23 mouse cellular contexts compared by ENCODE assay signal in genomic region chr13:56336982-56337381, GRCm38 (mm10). TPM values are rescaled to one million over a fixed set of nuclear protein-coding genes. Genes with fewer than 3 reads are reported as not detected.
A peak's percentile ranks its signal among the peaks of the same experiment; 100 is the strongest.
DNase-seq lines count a peak whose midpoint lies in the region; ATAC-seq and TF ChIP-seq lines count a peak whose summit lies in the region.
"Had no signal": no experiment of that assay in that cellular context is flagged by ENCODE, and none has a peak within 500 bp of the region (broad histone marks: within the 10 kb centered on the region; RNA-seq: fewer than 3 reads in every experiment).

No protein-coding gene starts in this region.

- no peak for ATAC-seq in embryonic facial prominence, embryonic 13.5 days (ENCODE audit: insufficient number of reproducible peaks, insufficient read depth, low FRiP score, low TSS enrichment, low read depth)
- ATAC-seq in heart, embryonic 11.5 days (replicated peaks; ENCODE audit: insufficient number of reproducible peaks, low FRiP score, low TSS enrichment) = no peak
- ATAC-seq in midbrain, embryonic 16.5 days = peak; percentile 72; the same call in 1 of the 2 replicates
- ATAC-seq in midbrain, embryonic 11.5 days (ENCODE audit: low FRiP score) = no peak
- peak; percentile 47; the same call in 1 of the 2 replicates for ATAC-seq in heart, postnatal 0 days (ENCODE audit: insufficient read depth, low read depth)
- no peak for ATAC-seq in megakaryocyte, adult 5-6 weeks (ENCODE audit: poor library complexity, severe bottlenecking)

- H3K27ac ChIP-seq in embryonic facial prominence, embryonic 13.5 days = peak overlapping the region; percentile 5; the same call in 1 of the 2 replicates
- no peak overlapping the region for H3K27ac ChIP-seq in embryonic facial prominence, embryonic 10.5 days (replicated peaks)
- no peak overlapping the region for H3K27ac ChIP-seq in heart, embryonic 11.5 days (ENCODE audit: low read depth, low read length)
- peak overlapping the region; percentile 38; the same call in 1 of the 2 replicates for H3K27ac ChIP-seq in midbrain, embryonic 16.5 days (ENCODE audit: low read length)
- no peak overlapping the region for H3K27ac ChIP-seq in midbrain, embryonic 11.5 days (ENCODE audit: low read depth, low read length)
- H3K27ac ChIP-seq in heart, postnatal 0 days (ENCODE audit: low read depth) = 0 out of 2 replicates have a peak overlapping the region, but pooled peaks have one; percentile 16
- H3K27ac ChIP-seq: hindbrain, embryonic 10.5 days; layer of hippocampus, adult 2 months; limb, embryonic 13.5 days; liver, embryonic 13.5 days had no signal

- DNase-seq in embryonic facial prominence, embryonic 10.5 days (ENCODE audit: low spot score) = no peak
- no peak for DNase-seq in heart, adult 8-10 months (ENCODE audit: low spot score)
- DNase-seq in midbrain, embryonic 11.5 days (ENCODE audit: low spot score, missing footprints) = no peak
- DNase-seq in heart, postnatal 0 days (ENCODE audit: low spot score) = peak; percentile 29
- DNase-seq: adrenal gland, adult 2 months; cerebellum, adult 9-10 months; gastrocnemius, postnatal 14 days; kidney, adult 2 months; kidney, postnatal 14 days; layer of hippocampus, postnatal 36 days; liver, embryonic 13.5 days; lung, embryonic 14.5 days; lung, postnatal 36 days; thymus, postnatal 14 days had no signal

- no peak for TF ChIP-seq CTCF in heart, postnatal 0 days (IDR thresholded peaks at IDR 0.05; ENCODE audit: low read depth)

- H3K27me3 ChIP-seq in embryonic facial prominence, embryonic 13.5 days = no peaks in the 10 kb centered on the region
- H3K27me3 ChIP-seq in embryonic facial prominence, embryonic 10.5 days (replicated peaks; ENCODE audit: low read depth, poor library complexity, severe bottlenecking) = 0 out of 2 replicates have a peak, but pooled peaks cover 9% of the 10 kb centered on the region
- H3K27me3 ChIP-seq in heart, embryonic 11.5 days (ENCODE audit: control insufficient read depth, insufficient read depth, low read length) = no peaks in the 10 kb centered on the region
- no peaks in the 10 kb centered on the region; the same call in 1 of the 2 replicates for H3K27me3 ChIP-seq in midbrain, embryonic 16.5 days (ENCODE audit: control insufficient read depth, insufficient read depth, low read depth, low read length)
- peaks cover 5% of the 10 kb centered on the region for H3K27me3 ChIP-seq in midbrain, embryonic 11.5 days (ENCODE audit: control insufficient read depth, insufficient read depth, low read length)
- H3K27me3 ChIP-seq in heart, postnatal 0 days (ENCODE audit: control insufficient read depth, insufficient read depth, low read length) = no peaks in the 10 kb centered on the region
- H3K27me3 ChIP-seq: limb, embryonic 13.5 days; liver, embryonic 13.5 days had no signal

- TF ChIP-seq EP300 in heart, postnatal 0 days (IDR thresholded peaks at IDR 0.05; ENCODE audit: low read depth) = no peak

- WGBS in embryonic facial prominence, embryonic 13.5 days = 21% methylated on average over 8 of the region's 8 CpGs
- WGBS in embryonic facial prominence, embryonic 10.5 days = 48% methylated on average over 8 of the region's 8 CpGs
- 30% methylated on average over 8 of the region's 8 CpGs for WGBS in heart, embryonic 11.5 days (ENCODE audit: insufficient replicate concordance)
- WGBS in midbrain, embryonic 16.5 days = 24% methylated on average over 8 of the region's 8 CpGs
- 54% methylated on average over 8 of the region's 8 CpGs for WGBS in midbrain, embryonic 11.5 days
- 16% methylated on average over 8 of the region's 8 CpGs for WGBS in heart, postnatal 0 days

- H3K9me3 ChIP-seq in embryonic facial prominence, embryonic 13.5 days = no peaks in the 10 kb centered on the region
- no peaks in the 10 kb centered on the region for H3K9me3 ChIP-seq in embryonic facial prominence, embryonic 10.5 days
- H3K9me3 ChIP-seq in heart, embryonic 11.5 days (replicated peaks; ENCODE audit: control insufficient read depth, low read length) = no peaks in the 10 kb centered on the region
- H3K9me3 ChIP-seq in midbrain, embryonic 16.5 days (replicated peaks; ENCODE audit: control insufficient read depth, low read length, poor library complexity, severe bottlenecking) = no peaks in the 10 kb centered on the region
- no peaks in the 10 kb centered on the region for H3K9me3 ChIP-seq in midbrain, embryonic 11.5 days (ENCODE audit: control insufficient read depth, low read length)
- no peaks in the 10 kb centered on the region for H3K9me3 ChIP-seq in heart, postnatal 0 days (replicated peaks; ENCODE audit: control insufficient read depth, low read length)
- H3K9me3 ChIP-seq: hindbrain, embryonic 10.5 days; limb, embryonic 13.5 days; liver, embryonic 13.5 days had no signal

- H3K4me1 ChIP-seq in embryonic facial prominence, embryonic 13.5 days = peaks cover 53% of the 10 kb centered on the region
- peaks cover 13% of the 10 kb centered on the region for H3K4me1 ChIP-seq in embryonic facial prominence, embryonic 10.5 days
- H3K4me1 ChIP-seq in heart, embryonic 11.5 days (ENCODE audit: control insufficient read depth, insufficient read depth, low read length) = no peaks in the 10 kb centered on the region
- peaks cover 6% of the 10 kb centered on the region; the same call in 1 of the 2 replicates for H3K4me1 ChIP-seq in midbrain, embryonic 16.5 days (ENCODE audit: control insufficient read depth, insufficient read depth, low read length)
- H3K4me1 ChIP-seq in midbrain, embryonic 11.5 days (ENCODE audit: control insufficient read depth, insufficient read depth, low read length) = peaks cover 3% of the 10 kb centered on the region; the same call in 1 of the 2 replicates
- peaks cover 10% of the 10 kb centered on the region for H3K4me1 ChIP-seq in heart, postnatal 0 days (ENCODE audit: control insufficient read depth, insufficient read depth)
- H3K4me1 ChIP-seq: liver, embryonic 13.5 days had no signal

- no peak overlapping the region for H3K4me2 ChIP-seq in embryonic facial prominence, embryonic 13.5 days
- peak overlapping the region; percentile 27; the same call in 1 of the 2 replicates for H3K4me2 ChIP-seq in heart, embryonic 11.5 days
- H3K4me2 ChIP-seq in midbrain, embryonic 16.5 days (ENCODE audit: low read length) = no peak overlapping the region
- H3K4me2 ChIP-seq in midbrain, embryonic 11.5 days = no peak overlapping the region
- peak overlapping the region; percentile 17; the same call in 1 of the 2 replicates for H3K4me2 ChIP-seq in heart, postnatal 0 days (ENCODE audit: low read depth, low read length)
- H3K4me2 ChIP-seq: limb, embryonic 13.5 days; liver, embryonic 13.5 days; lung, embryonic 14.5 days had no signal

- no peaks in the 10 kb centered on the region for H3K36me3 ChIP-seq in embryonic facial prominence, embryonic 13.5 days
- H3K36me3 ChIP-seq in embryonic facial prominence, embryonic 10.5 days (replicated peaks) = no peaks in the 10 kb centered on the region
- no peaks in the 10 kb centered on the region for H3K36me3 ChIP-seq in heart, embryonic 11.5 days (ENCODE audit: control insufficient read depth, insufficient read depth, low read length)
- H3K36me3 ChIP-seq in midbrain, embryonic 16.5 days (ENCODE audit: control insufficient read depth, insufficient read depth, low read length) = no peaks in the 10 kb centered on the region
- H3K36me3 ChIP-seq in midbrain, embryonic 11.5 days (ENCODE audit: control insufficient read depth, insufficient read depth, low read length) = no peaks in the 10 kb centered on the region
- no peaks in the 10 kb centered on the region for H3K36me3 ChIP-seq in heart, postnatal 0 days (replicated peaks; ENCODE audit: control insufficient read depth, insufficient read depth, low read length)
- H3K36me3 ChIP-seq: hindbrain, embryonic 10.5 days; limb, embryonic 13.5 days; liver, embryonic 13.5 days had no signal

- H3K9ac ChIP-seq in embryonic facial prominence, embryonic 13.5 days = no peak overlapping the region
- H3K9ac ChIP-seq in heart, embryonic 11.5 days (ENCODE audit: low read depth, low read length) = no peak overlapping the region
- H3K9ac ChIP-seq in midbrain, embryonic 16.5 days (ENCODE audit: low read depth, low read length) = no peak overlapping the region; the same call in 1 of the 2 replicates
- no peak overlapping the region for H3K9ac ChIP-seq in midbrain, embryonic 11.5 days (ENCODE audit: low read length)
- no peak overlapping the region for H3K9ac ChIP-seq in heart, postnatal 0 days (replicated peaks; ENCODE audit: low read depth, low read length)
- H3K9ac ChIP-seq: limb, embryonic 13.5 days; liver, embryonic 13.5 days; lung, embryonic 14.5 days had no signal

- H3K4me3 ChIP-seq in embryonic facial prominence, embryonic 13.5 days = no peak overlapping the region
- no peak overlapping the region for H3K4me3 ChIP-seq in embryonic facial prominence, embryonic 10.5 days
- H3K4me3 ChIP-seq in heart, embryonic 11.5 days (ENCODE audit: low read depth, low read length) = no peak overlapping the region
- H3K4me3 ChIP-seq in midbrain, embryonic 16.5 days (ENCODE audit: low read depth, low read length) = no peak overlapping the region
- no peak overlapping the region for H3K4me3 ChIP-seq in midbrain, embryonic 11.5 days (ENCODE audit: low read depth, low read length)
- H3K4me3 ChIP-seq in heart, postnatal 0 days (ENCODE audit: low read depth, low read length) = no peak overlapping the region
- H3K4me3 ChIP-seq: hindbrain, embryonic 10.5 days; layer of hippocampus, adult 2 months; limb, embryonic 13.5 days; liver, embryonic 13.5 days; myocyte had no signal

RNA-seq across cellular contexts. Expression of gene Cxcl14, which starts 40.6 kb away (rescaled TPM):
- polyA plus RNA-seq in embryonic facial prominence, embryonic 13.5 days (2015; fragmentation: Nextera tagmentation; extraction: Ambion mirVana) = 589 and 679 TPM in 2 replicates
- polyA plus RNA-seq in embryonic facial prominence, embryonic 10.5 days (2016; fragmentation: Nextera tagmentation; extraction: Ambion mirVana) = 23.8 and 40.2 TPM in 2 replicates
- polyA plus RNA-seq in heart, embryonic 11.5 days (2014; fragmentation: Nextera tagmentation; extraction: Ambion mirVana) = 1.7 and 3.2 TPM in 2 replicates
- total RNA-seq in heart, adult 8-10 months (2022) = 10 to 100 TPM in 2 of 4 experiments, 1 to 10 TPM in 2; 4.4 to 10.6 (median 8.5) TPM
- 12.3 and 21.0 TPM in 2 replicates for polyA plus RNA-seq in midbrain, embryonic 16.5 days (2015; fragmentation: Nextera tagmentation; extraction: Ambion mirVana)
- polyA plus RNA-seq in midbrain, embryonic 11.5 days (2014; fragmentation: Nextera tagmentation; extraction: Ambion mirVana) = 9.2 and 9.3 TPM in 2 replicates
- total RNA-seq in heart, postnatal 0 days (2014; rRNA removed; ENCODE audit: low replicate concordance) = not detected in 2 replicates
- 0.08 and 0.16 TPM in 2 replicates for polyA plus RNA-seq in heart, postnatal 0 days (2015; fragmentation: Nextera tagmentation; extraction: Ambion mirVana)
- total RNA-seq in megakaryocyte, adult 5-6 weeks (2015) = 0.14 and 0.78 TPM in 2 replicates
- 0.11 and 0.28 TPM in 2 replicates for total RNA-seq in megakaryocyte, adult 5-6 weeks (2017)
- total RNA-seq: common myeloid progenitor, adult 5-6 weeks had no signal
- polyA plus RNA-seq: myocyte had no signal

Comparison
In these comparisons a context has a peak if more than half of its experiments do, and no peak if none do; other contexts are left out.
1. ATAC-seq: peak in midbrain, embryonic 16.5 days (single experiment) and heart, postnatal 0 days (single experiment); none in embryonic facial prominence, embryonic 13.5 days (single experiment), heart, embryonic 11.5 days (single experiment), midbrain, embryonic 11.5 days (single experiment) and megakaryocyte, adult 5-6 weeks (single experiment).
2. H3K27ac ChIP-seq: peak in embryonic facial prominence, embryonic 13.5 days (single experiment), midbrain, embryonic 16.5 days (single experiment) and heart, postnatal 0 days (single experiment); none in embryonic facial prominence, embryonic 10.5 days (single experiment), heart, embryonic 11.5 days (single experiment) and midbrain, embryonic 11.5 days (single experiment).
3. RNA of gene Cxcl14, which starts 40.6 kb away (polyA plus RNA-seq): 589 to 679 TPM in embryonic facial prominence, embryonic 13.5 days; 23.8 to 40.2 TPM in embryonic facial prominence, embryonic 10.5 days, 12.3 to 21.0 TPM in midbrain, embryonic 16.5 days, 9.2 to 9.3 TPM in midbrain, embryonic 11.5 days, 1.7 to 3.2 TPM in heart, embryonic 11.5 days and 0.08 to 0.16 TPM in heart, postnatal 0 days; every median in the first group is over 10 times any median in the second.
4. H3K4me2 ChIP-seq: peak in heart, embryonic 11.5 days (single experiment) and heart, postnatal 0 days (single experiment); none in embryonic facial prominence, embryonic 13.5 days (single experiment), midbrain, embryonic 16.5 days (single experiment) and midbrain, embryonic 11.5 days (single experiment).